Mouse (Mus musculus): ENCODE measurements at regions not wholly inside any gene's neighbourhood (a gene's known extent, or its start where the extent isn't known, plus 50 kb on each side); places are given as distances from the start of the nearest gene placed in this dataset.

GRCm38 (mm10) chr1:73533526-73533925, 517.8 kb upstream of the Tnp1 start:
- DNase-seq: peak; percentile 34 to 74

- DNase-seq: peak in 1 of 2 experiments; percentile 39
Observed at GRCm38 (mm10) chr1:73532316-73532715, 516.6 kb upstream of the Tnp1 start.

- DNase-seq: no peak
Observed at GRCm38 (mm10) chr1:73531831-73532230, 516.1 kb upstream of the Tnp1 start.

GRCm38 (mm10) chr1:73530326-73530725, 514.6 kb upstream of the Tnp1 start:
- DNase-seq: no peak

- DNase-seq: peak; percentile 66 to 81
Observed at GRCm38 (mm10) chr1:73528623-73529022, 512.9 kb upstream of the Tnp1 start.

GRCm38 (mm10) chr1:73516441-73516840, 500.7 kb upstream of the Tnp1 start:
- no peak for DNase-seq

GRCm38 (mm10) chr1:73515781-73516180, 500.1 kb upstream of the Tnp1 start:
- no peak for DNase-seq

GRCm38 (mm10) chr1:73513822-73514221, 498.1 kb upstream of the Tnp1 start:
- no peak for DNase-seq

- DNase-seq: no peak
Observed at GRCm38 (mm10) chr1:73512836-73513235, 497.1 kb upstream of the Tnp1 start.

- peak in 1 of 2 experiments; percentile 12 for DNase-seq
Observed at GRCm38 (mm10) chr1:73507071-73507754, 491.5 kb upstream of the Tnp1 start.

- DNase-seq: no peak
Observed at GRCm38 (mm10) chr1:73503611-73504010, 487.9 kb upstream of the Tnp1 start.

GRCm38 (mm10) chr1:73500671-73501070, 485.0 kb upstream of the Tnp1 start:
- no peak for DNase-seq

GRCm38 (mm10) chr1:73495971-73496749, 480.5 kb upstream of the Tnp1 start:
- no peak for DNase-seq

GRCm38 (mm10) chr1:73481956-73482355, 466.2 kb upstream of the Tnp1 start:
- DNase-seq: no peak

- no peak for DNase-seq
Observed at GRCm38 (mm10) chr1:73479349-73479920, 463.7 kb upstream of the Tnp1 start.

GRCm38 (mm10) chr1:73460598-73460997, 444.9 kb upstream of the Tnp1 start:
- DNase-seq: no peak

GRCm38 (mm10) chr1:73459754-73460534, 444.2 kb upstream of the Tnp1 start:
- no peak for DNase-seq

GRCm38 (mm10) chr1:73457261-73457660, 441.6 kb upstream of the Tnp1 start:
- no peak for DNase-seq

GRCm38 (mm10) chr1:73456359-73457062, 440.8 kb upstream of the Tnp1 start:
- no peak for DNase-seq

GRCm38 (mm10) chr1:73444216-73444890, 428.6 kb upstream of the Tnp1 start:
- DNase-seq: no peak

GRCm38 (mm10) chr1:73438385-73438784, 422.7 kb upstream of the Tnp1 start:
- DNase-seq: no peak

GRCm38 (mm10) chr1:73428101-73428500, 412.4 kb upstream of the Tnp1 start:
- DNase-seq: no peak

Data from cerebellum, postnatal 14 days (tissue).